19 mouse cellular contexts compared by ENCODE assay signal in genomic region chr13:119998442-119999086, GRCm38 (mm10). TPM values are rescaled to one million over a fixed set of nuclear protein-coding genes. Genes with fewer than 3 reads are reported as not detected.
DNase-seq lines count a peak whose midpoint lies in the region; ATAC-seq and TF ChIP-seq lines count a peak whose summit lies in the region.
"Not testable (repeated sequence)": the region's sequence is repeated elsewhere in the genome, so short reads cannot be mapped to it uniquely, and the experiment has no call there.
"Had no signal": no experiment of that assay in that cellular context is flagged by ENCODE, and none has a peak within 500 bp of the region (broad histone marks: within the 10 kb centered on the region; RNA-seq: fewer than 3 reads in every experiment).

No protein-coding gene starts in this region.

- H3K4me2 ChIP-seq in forebrain, embryonic 12.5 days; heart, embryonic 12.5 days; hindbrain, embryonic 16.5 days (ENCODE audit: low read length); limb, embryonic 11.5 days (ENCODE audit: low read depth, severe bottlenecking); lung, postnatal 0 days (replicated peaks; ENCODE audit: low read depth, low read length); midbrain, embryonic 16.5 days (ENCODE audit: low read length); stomach, embryonic 14.5 days (replicated peaks; ENCODE audit: low read depth, low read length): not testable (repeated sequence)

- peak; percentile 83 for ATAC-seq in forebrain, embryonic 12.5 days (ENCODE audit: low FRiP score)
- peak; percentile 61; the same call in 1 of the 2 replicates for ATAC-seq in heart, embryonic 12.5 days (ENCODE audit: insufficient number of reproducible peaks, low FRiP score)
- peak; percentile 73 for ATAC-seq in hindbrain, embryonic 16.5 days
- peak; percentile 92 for ATAC-seq in limb, embryonic 11.5 days (ENCODE audit: insufficient number of reproducible peaks, low FRiP score, low TSS enrichment, low read depth)
- peak; percentile 41; the same call in 1 of the 2 replicates for ATAC-seq in lung, postnatal 0 days
- ATAC-seq in midbrain, embryonic 16.5 days: peak; percentile 62; the same call in 1 of the 2 replicates
- ATAC-seq in stomach, embryonic 14.5 days (ENCODE audit: insufficient number of reproducible peaks, insufficient read depth, low FRiP score, low read depth): peak; percentile 58; the same call in 1 of the 2 replicates

- not testable (repeated sequence) for TF ChIP-seq EP300 in lung, postnatal 0 days (IDR thresholded peaks at IDR 0.05)

- TF ChIP-seq CTCF in lung, postnatal 0 days (IDR thresholded peaks at IDR 0.05): not testable (repeated sequence)

- not testable (repeated sequence) for H3K27ac ChIP-seq in forebrain, embryonic 12.5 days; heart, embryonic 12.5 days (ENCODE audit: poor library complexity, severe bottlenecking); hindbrain, embryonic 16.5 days (ENCODE audit: low read depth, low read length); limb, embryonic 11.5 days (replicated peaks; ENCODE audit: low read depth, low read length); lung, postnatal 0 days (ENCODE audit: low read length); midbrain, embryonic 16.5 days (ENCODE audit: low read length); stomach, embryonic 14.5 days (ENCODE audit: low read length)

- not testable (repeated sequence) for DNase-seq in limb, embryonic 11.5 days (ENCODE audit: low spot score); lung, postnatal 0 days (ENCODE audit: low spot score)

- not testable (repeated sequence) for H3K4me3 ChIP-seq in forebrain, embryonic 12.5 days (replicated peaks); heart, embryonic 12.5 days; hindbrain, embryonic 16.5 days (ENCODE audit: low read length); limb, embryonic 11.5 days (ENCODE audit: low read depth, low read length); lung, postnatal 0 days (ENCODE audit: low read depth, low read length); midbrain, embryonic 16.5 days (ENCODE audit: low read depth, low read length); stomach, embryonic 14.5 days (ENCODE audit: low read depth, low read length)

- not testable (repeated sequence) for H3K9me3 ChIP-seq in forebrain, embryonic 12.5 days; heart, embryonic 12.5 days (replicated peaks); hindbrain, embryonic 16.5 days (ENCODE audit: control insufficient read depth, low read length); limb, embryonic 11.5 days (ENCODE audit: control insufficient read depth, low read length); lung, postnatal 0 days (ENCODE audit: low read length); midbrain, embryonic 16.5 days (replicated peaks; ENCODE audit: control insufficient read depth, low read length, poor library complexity, severe bottlenecking); stomach, embryonic 14.5 days (ENCODE audit: control insufficient read depth, low read depth, low read length)

- H3K36me3 ChIP-seq in forebrain, embryonic 12.5 days (replicated peaks); heart, embryonic 12.5 days; hindbrain, embryonic 16.5 days (ENCODE audit: control insufficient read depth, insufficient read depth, low read length); limb, embryonic 11.5 days (ENCODE audit: control insufficient read depth, insufficient read depth, low read length); lung, postnatal 0 days (ENCODE audit: insufficient read depth, low read length); midbrain, embryonic 16.5 days (ENCODE audit: control insufficient read depth, insufficient read depth, low read length); stomach, embryonic 14.5 days (ENCODE audit: control insufficient read depth, insufficient read depth, low read length): not testable (repeated sequence)

- H3K9ac ChIP-seq in forebrain, embryonic 12.5 days; heart, embryonic 12.5 days; hindbrain, embryonic 16.5 days (ENCODE audit: low read depth, low read length); limb, embryonic 11.5 days (ENCODE audit: low read length); lung, postnatal 0 days (replicated peaks; ENCODE audit: low read depth); midbrain, embryonic 16.5 days (ENCODE audit: low read depth, low read length); stomach, embryonic 14.5 days (replicated peaks; ENCODE audit: low read depth, low read length): not testable (repeated sequence)

- no CpG with 5 or more reads among the region's 22 CpGs for WGBS in forebrain, embryonic 12.5 days
- WGBS in heart, embryonic 12.5 days: no CpG with 5 or more reads among the region's 22 CpGs
- no CpG with 5 or more reads among the region's 22 CpGs for WGBS in hindbrain, embryonic 16.5 days
- no CpG with 5 or more reads among the region's 22 CpGs for WGBS in limb, embryonic 11.5 days
- no CpG with 5 or more reads among the region's 22 CpGs for WGBS in lung, postnatal 0 days
- no CpG with 5 or more reads among the region's 22 CpGs for WGBS in midbrain, embryonic 16.5 days
- no CpG with 5 or more reads among the region's 22 CpGs for WGBS in stomach, embryonic 14.5 days

- H3K4me1 ChIP-seq in forebrain, embryonic 12.5 days; heart, embryonic 12.5 days (replicated peaks); hindbrain, embryonic 16.5 days (ENCODE audit: control insufficient read depth, insufficient read depth, low read depth, low read length); limb, embryonic 11.5 days (ENCODE audit: control insufficient read depth, insufficient read depth, low read length); lung, postnatal 0 days (ENCODE audit: insufficient read depth, low read depth, low read length); midbrain, embryonic 16.5 days (ENCODE audit: control insufficient read depth, insufficient read depth, low read length); stomach, embryonic 14.5 days (ENCODE audit: control insufficient read depth, insufficient read depth, low read length): not testable (repeated sequence)

- H3K27me3 ChIP-seq in forebrain, embryonic 12.5 days; heart, embryonic 12.5 days (replicated peaks); hindbrain, embryonic 16.5 days (replicated peaks; ENCODE audit: control insufficient read depth, insufficient read depth, low read length); limb, embryonic 11.5 days (ENCODE audit: control insufficient read depth, insufficient read depth, low read length); lung, postnatal 0 days (replicated peaks; ENCODE audit: insufficient read depth, low read length); midbrain, embryonic 16.5 days (ENCODE audit: control insufficient read depth, insufficient read depth, low read depth, low read length); stomach, embryonic 14.5 days (ENCODE audit: control insufficient read depth, insufficient read depth, low read length): not testable (repeated sequence)

RNA-seq across cellular contexts. Expression of gene Gm36079, which starts 28.2 kb away (rescaled TPM):
- not detected in 2 replicates for polyA plus RNA-seq in forebrain, embryonic 12.5 days (2016; fragmentation: Nextera tagmentation; extraction: Ambion mirVana)
- polyA plus RNA-seq in heart, embryonic 12.5 days (2016; fragmentation: Nextera tagmentation; extraction: Ambion mirVana): not detected in 2 replicates
- polyA plus RNA-seq in hindbrain, embryonic 16.5 days (2015; fragmentation: Nextera tagmentation; extraction: Ambion mirVana): not detected in 2 replicates
- polyA plus RNA-seq in limb, embryonic 11.5 days (2014; fragmentation: Nextera tagmentation; extraction: Ambion mirVana): not detected in 2 replicates
- not detected in 2 replicates for polyA plus RNA-seq in lung, postnatal 0 days (2015; fragmentation: Nextera tagmentation; extraction: Ambion mirVana)
- not detected in 2 replicates for polyA plus RNA-seq in midbrain, embryonic 16.5 days (2015; fragmentation: Nextera tagmentation; extraction: Ambion mirVana)
- not detected in 2 replicates for polyA plus RNA-seq in stomach, embryonic 14.5 days (2014; fragmentation: Nextera tagmentation; extraction: Ambion mirVana)
- polyA plus RNA-seq: cortical plate, adult 2 months; embryonic facial prominence, embryonic 15.5 days; forebrain, embryonic 10.5 days; G1E; gonadal fat pad, adult 2 months; heart, embryonic 14.5 days; hindbrain, embryonic 10.5 days; kidney, adult 2 months; large intestine, adult 2 months; liver, adult 2 months; lung, embryonic 16.5 days; stomach, embryonic 16.5 days had no signal

RNA-seq across cellular contexts. Expression of gene B020031M17Rik, which starts 48.0 kb away (rescaled TPM):
- not detected in 2 replicates for polyA plus RNA-seq in forebrain, embryonic 12.5 days (2016; fragmentation: Nextera tagmentation; extraction: Ambion mirVana)
- polyA plus RNA-seq in heart, embryonic 12.5 days (2016; fragmentation: Nextera tagmentation; extraction: Ambion mirVana): not detected in 2 replicates
- polyA plus RNA-seq in hindbrain, embryonic 16.5 days (2015; fragmentation: Nextera tagmentation; extraction: Ambion mirVana): not detected in 2 replicates
- not detected in 2 replicates for polyA plus RNA-seq in limb, embryonic 11.5 days (2014; fragmentation: Nextera tagmentation; extraction: Ambion mirVana)
- polyA plus RNA-seq in lung, postnatal 0 days (2015; fragmentation: Nextera tagmentation; extraction: Ambion mirVana): not detected in 2 replicates
- not detected in 2 replicates for polyA plus RNA-seq in midbrain, embryonic 16.5 days (2015; fragmentation: Nextera tagmentation; extraction: Ambion mirVana)
- polyA plus RNA-seq in stomach, embryonic 14.5 days (2014; fragmentation: Nextera tagmentation; extraction: Ambion mirVana): not detected in 2 replicates
- polyA plus RNA-seq: cortical plate, adult 2 months; embryonic facial prominence, embryonic 15.5 days; forebrain, embryonic 10.5 days; G1E; gonadal fat pad, adult 2 months; heart, embryonic 14.5 days; hindbrain, embryonic 10.5 days; kidney, adult 2 months; large intestine, adult 2 months; liver, adult 2 months; lung, embryonic 16.5 days; stomach, embryonic 16.5 days had no signal

RNA-seq across cellular contexts. Expression of gene Gm21188, which starts 53.4 kb away (rescaled TPM):
- not detected in 2 replicates for polyA plus RNA-seq in forebrain, embryonic 12.5 days (2016; fragmentation: Nextera tagmentation; extraction: Ambion mirVana)
- polyA plus RNA-seq in heart, embryonic 12.5 days (2016; fragmentation: Nextera tagmentation; extraction: Ambion mirVana): not detected in 2 replicates
- polyA plus RNA-seq in hindbrain, embryonic 16.5 days (2015; fragmentation: Nextera tagmentation; extraction: Ambion mirVana): not detected in 2 replicates
- not detected in 2 replicates for polyA plus RNA-seq in limb, embryonic 11.5 days (2014; fragmentation: Nextera tagmentation; extraction: Ambion mirVana)
- 0.38 and 0.54 TPM in 2 replicates for polyA plus RNA-seq in lung, postnatal 0 days (2015; fragmentation: Nextera tagmentation; extraction: Ambion mirVana)
- not detected in 2 replicates for polyA plus RNA-seq in midbrain, embryonic 16.5 days (2015; fragmentation: Nextera tagmentation; extraction: Ambion mirVana)
- polyA plus RNA-seq in stomach, embryonic 14.5 days (2014; fragmentation: Nextera tagmentation; extraction: Ambion mirVana): not detected in 2 replicates
- polyA plus RNA-seq: cortical plate, adult 2 months; embryonic facial prominence, embryonic 15.5 days; forebrain, embryonic 10.5 days; heart, embryonic 14.5 days; hindbrain, embryonic 10.5 days; liver, adult 2 months; lung, embryonic 16.5 days had no signal

Comparison
In these comparisons a context has a peak if more than half of its experiments do, and no peak if none do; other contexts are left out.
1. ATAC-seq: peak in every context shown above with its lines; median percentile 92 in limb, embryonic 11.5 days; 83 in forebrain, embryonic 12.5 days; 73 in hindbrain, embryonic 16.5 days; 62 in midbrain, embryonic 16.5 days; 61 in heart, embryonic 12.5 days; 58 in stomach, embryonic 14.5 days; 41 in lung, postnatal 0 days.